Mouse (Mus musculus): Measurements from ENCODE around the gene Phc2. TPM values are rescaled to one million over a fixed set of nuclear protein-coding genes. Genes with fewer than 3 reads are reported as not detected.

The Phc2 gene
- polyA plus RNA-seq, 1 experiment from 2014 or later: 40.7 TPM

GRCm38 (mm10) chr4:128698011-128698861, 43.7 kb downstream of the Phc2 start:
- Histone ChIP-seq H3K4me2 (0 out of 2 replicates have a peak overlapping the region, but pooled peaks have one; percentile 11), H3K4me1 (peaks cover 62% of the 10 kb centered on the region), H3K27ac (peak overlapping the region; percentile 87), H3K27me3 (0 out of 2 replicates have a peak, but pooled peaks cover 3% of the 10 kb centered on the region), H3K36me3 (no peaks in the 10 kb centered on the region), H3K9me3 (no peaks in the 10 kb centered on the region), H3K4me3 (no peak overlapping the region), H3K9ac (no peak overlapping the region)
- WGBS: 16% methylated on average over 12 of the region's 12 CpGs
- ATAC-seq (ENCODE audit: insufficient number of reproducible peaks, low FRiP score, low TSS enrichment, low read depth): peak; percentile 91

- H3K9me3 ChIP-seq: no peaks in the 10 kb centered on the region
- H3K9ac ChIP-seq: no peak overlapping the region
- WGBS: 83% methylated on average over 4 of the region's 4 CpGs
- H3K27me3 ChIP-seq: 0 out of 2 replicates have a peak, but pooled peaks cover 3% of the 10 kb centered on the region
- no peak for ATAC-seq (ENCODE audit: insufficient number of reproducible peaks, low FRiP score, low TSS enrichment, low read depth)
- no peak overlapping the region for H3K4me3 ChIP-seq
- no peak overlapping the region for H3K4me2 ChIP-seq
- H3K4me1 ChIP-seq: peaks cover 47% of the 10 kb centered on the region
- H3K27ac ChIP-seq: no peak overlapping the region
- no peaks in the 10 kb centered on the region for H3K36me3 ChIP-seq
These were observed 45.4 kb downstream of the Phc2 start for GRCm38 (mm10) chr4:128699916-128700315.

GRCm38 (mm10) chr4:128700543-128700942, 46.0 kb downstream of the Phc2 start:
- ATAC-seq (ENCODE audit: insufficient number of reproducible peaks, low FRiP score, low TSS enrichment, low read depth): no peak
- Histone ChIP-seq H3K27ac (0 out of 2 replicates have a peak overlapping the region, but pooled peaks have one; percentile 1), H3K9me3 (no peaks in the 10 kb centered on the region), H3K27me3 (0 out of 2 replicates have a peak, but pooled peaks cover 3% of the 10 kb centered on the region), H3K9ac (no peak overlapping the region), H3K4me3 (no peak overlapping the region), H3K4me1 (peaks cover 41% of the 10 kb centered on the region), H3K4me2 (no peak overlapping the region), H3K36me3 (no peaks in the 10 kb centered on the region)
- WGBS: 64% methylated on average over 2 of the region's 2 CpGs

GRCm38 (mm10) chr4:128705138-128705720, 50.7 kb downstream of the Phc2 start:
- H3K4me2 ChIP-seq: no peak overlapping the region
- no peak for ATAC-seq (ENCODE audit: insufficient number of reproducible peaks, low FRiP score, low TSS enrichment, low read depth)
- 0 out of 2 replicates have a peak, but pooled peaks cover 3% of the 10 kb centered on the region for H3K27me3 ChIP-seq
- H3K9me3 ChIP-seq: no peaks in the 10 kb centered on the region
- H3K4me3 ChIP-seq: no peak overlapping the region
- 87% methylated on average over 15 of the region's 15 CpGs for WGBS
- no peak overlapping the region for H3K9ac ChIP-seq
- H3K36me3 ChIP-seq: peaks cover 3% of the 10 kb centered on the region; the same call in 1 of the 2 replicates
- H3K27ac ChIP-seq: no peak overlapping the region
- H3K4me1 ChIP-seq: peaks cover 13% of the 10 kb centered on the region

GRCm38 (mm10) chr4:128706626-128707025, 52.1 kb downstream of the Phc2 start:
- 10% methylated on average over 9 of the region's 9 CpGs for WGBS
- H3K4me3 ChIP-seq: no peak overlapping the region
- H3K9ac ChIP-seq: no peak overlapping the region
- no peaks in the 10 kb centered on the region for H3K27me3 ChIP-seq
- no peak overlapping the region for H3K4me2 ChIP-seq
- no peaks in the 10 kb centered on the region for H3K9me3 ChIP-seq
- H3K27ac ChIP-seq: no peak overlapping the region
- H3K4me1 ChIP-seq: peaks cover 14% of the 10 kb centered on the region
- ATAC-seq (ENCODE audit: insufficient number of reproducible peaks, low FRiP score, low TSS enrichment, low read depth): no peak
- H3K36me3 ChIP-seq: peaks cover 3% of the 10 kb centered on the region; the same call in 1 of the 2 replicates

GRCm38 (mm10) chr4:128707384-128707783, 52.9 kb downstream of the Phc2 start:
- no peak overlapping the region for H3K9ac ChIP-seq
- no peak overlapping the region for H3K4me2 ChIP-seq
- H3K36me3 ChIP-seq: peaks cover 3% of the 10 kb centered on the region; the same call in 1 of the 2 replicates

GRCm38 (mm10) chr4:128709061-128709780, 54.7 kb downstream of the Phc2 start:
- H3K4me2 ChIP-seq: no peak overlapping the region
- 80% methylated on average over 15 of the region's 15 CpGs for WGBS
- no peaks in the 10 kb centered on the region for H3K9me3 ChIP-seq
- no peaks in the 10 kb centered on the region for H3K27me3 ChIP-seq
- ATAC-seq (ENCODE audit: insufficient number of reproducible peaks, low FRiP score, low TSS enrichment, low read depth): no peak
- peaks cover 3% of the 10 kb centered on the region; the same call in 1 of the 2 replicates for H3K36me3 ChIP-seq
- H3K4me1 ChIP-seq: peaks cover 26% of the 10 kb centered on the region
- no peak overlapping the region for H3K9ac ChIP-seq
- H3K4me3 ChIP-seq: no peak overlapping the region
- no peak overlapping the region for H3K27ac ChIP-seq

More at GRCm38 (mm10) chr4:128707384-128707783, 52.9 kb downstream of the Phc2 start:
- Histone ChIP-seq H3K4me3 (no peak overlapping the region), H3K27me3 (no peaks in the 10 kb centered on the region), H3K9me3 (no peaks in the 10 kb centered on the region), H3K27ac (no peak overlapping the region), H3K4me1 (peaks cover 22% of the 10 kb centered on the region)
- 60% methylated on average over 4 of the region's 4 CpGs for WGBS
- ATAC-seq (ENCODE audit: insufficient number of reproducible peaks, low FRiP score, low TSS enrichment, low read depth): no peak

- Histone ChIP-seq H3K4me1 (peaks cover 26% of the 10 kb centered on the region), H3K9ac (no peak overlapping the region), H3K9me3 (no peaks in the 10 kb centered on the region), H3K36me3 (peaks cover 3% of the 10 kb centered on the region; the same call in 1 of the 2 replicates), H3K27ac (no peak overlapping the region), H3K4me3 (no peak overlapping the region), H3K4me2 (no peak overlapping the region), H3K27me3 (no peaks in the 10 kb centered on the region)
- WGBS: 85% methylated on average over 12 of the region's 12 CpGs
- ATAC-seq (ENCODE audit: insufficient number of reproducible peaks, low FRiP score, low TSS enrichment, low read depth): no peak
These were observed 55.3 kb downstream of the Phc2 start for GRCm38 (mm10) chr4:128709781-128710166.

GRCm38 (mm10) chr4:128710286-128710685, 55.8 kb downstream of the Phc2 start:
- Histone ChIP-seq H3K36me3 (peaks cover 3% of the 10 kb centered on the region; the same call in 1 of the 2 replicates), H3K9me3 (no peaks in the 10 kb centered on the region), H3K4me2 (no peak overlapping the region), H3K4me3 (no peak overlapping the region), H3K27ac (no peak overlapping the region), H3K4me1 (peaks cover 32% of the 10 kb centered on the region), H3K9ac (no peak overlapping the region), H3K27me3 (no peaks in the 10 kb centered on the region)
- ATAC-seq (ENCODE audit: insufficient number of reproducible peaks, low FRiP score, low TSS enrichment, low read depth): no peak
- 85% methylated on average over 6 of the region's 6 CpGs for WGBS

GRCm38 (mm10) chr4:128710800-128711199, 56.3 kb downstream of the Phc2 start:
- no peak overlapping the region for H3K9ac ChIP-seq
- no peak overlapping the region for H3K4me2 ChIP-seq
- H3K4me3 ChIP-seq: no peak overlapping the region
- H3K27me3 ChIP-seq: no peaks in the 10 kb centered on the region
- H3K27ac ChIP-seq: no peak overlapping the region
- 76% methylated on average over 9 of the region's 9 CpGs for WGBS
- H3K36me3 ChIP-seq: peaks cover 3% of the 10 kb centered on the region; the same call in 1 of the 2 replicates
- no peak for ATAC-seq (ENCODE audit: insufficient number of reproducible peaks, low FRiP score, low TSS enrichment, low read depth)
- H3K9me3 ChIP-seq: no peaks in the 10 kb centered on the region
- H3K4me1 ChIP-seq: peaks cover 37% of the 10 kb centered on the region

GRCm38 (mm10) chr4:128711455-128712135, 57.1 kb downstream of the Phc2 start:
- Histone ChIP-seq H3K9ac (no peak overlapping the region), H3K27me3 (no peaks in the 10 kb centered on the region), H3K4me1 (peaks cover 38% of the 10 kb centered on the region), H3K4me2 (peak overlapping the region; percentile 38), H3K27ac (peak overlapping the region; percentile 59), H3K9me3 (no peaks in the 10 kb centered on the region), H3K4me3 (peak overlapping the region; percentile 16), H3K36me3 (peaks cover 3% of the 10 kb centered on the region; the same call in 1 of the 2 replicates)
- ATAC-seq (ENCODE audit: insufficient number of reproducible peaks, low FRiP score, low TSS enrichment, low read depth): peak; percentile 37; the same call in 1 of the 2 replicates
- 14% methylated on average over 24 of the region's 24 CpGs for WGBS
